Mouse (Mus musculus): ENCODE data around the gene Sema4a. TPM values are rescaled to one million over a fixed set of nuclear protein-coding genes. Genes with fewer than 3 reads are reported as not detected.
A peak's percentile ranks its signal among the peaks of the same experiment; 100 is the strongest.

Gene Sema4a
- polyA plus RNA-seq, 1 experiment from 2014 or later, result 21.5 TPM

GRCm38 (mm10) chr3:88407090-88407489, 53.9 kb downstream of the Sema4a start:
- no peak overlapping the region for H3K4me3 ChIP-seq (ENCODE audit: low read depth, low read length)
- H3K9me3 ChIP-seq (ENCODE audit: control insufficient read depth, low read length), result no peaks in the 10 kb centered on the region
- 0 out of 2 replicates have a peak, but pooled peaks cover 2% of the 10 kb centered on the region for H3K4me1 ChIP-seq (ENCODE audit: control insufficient read depth, insufficient read depth, low read length)
- no peak; the same call in 1 of the 2 replicates for ATAC-seq (ENCODE audit: low read depth)
- 1% methylated on average over 2 of the region's 2 CpGs for WGBS
- H3K27ac ChIP-seq (ENCODE audit: low read depth, low read length), result no peak overlapping the region
- no peak overlapping the region for H3K9ac ChIP-seq (replicated peaks; ENCODE audit: low read depth, low read length)
- H3K4me2 ChIP-seq (ENCODE audit: low read depth, low read length), result no peak overlapping the region
- peaks cover 4% of the 10 kb centered on the region; the same call in 1 of the 2 replicates for H3K36me3 ChIP-seq (ENCODE audit: control insufficient read depth, insufficient read depth, low read length)
- no peaks in the 10 kb centered on the region for H3K27me3 ChIP-seq (ENCODE audit: control insufficient read depth, insufficient read depth, low read length)

- no peak overlapping the region for H3K9ac ChIP-seq (replicated peaks; ENCODE audit: low read depth, low read length)
- WGBS, result 94% methylated on average over 10 of the region's 10 CpGs
These were observed 57.3 kb downstream of the Sema4a start for GRCm38 (mm10) chr3:88403522-88404230.

GRCm38 (mm10) chr3:88398666-88399065, 62.3 kb downstream of the Sema4a start:
- ATAC-seq (ENCODE audit: low read depth), result no peak
- no peaks in the 10 kb centered on the region; the same call in 1 of the 2 replicates for H3K36me3 ChIP-seq (ENCODE audit: control insufficient read depth, insufficient read depth, low read length)
- H3K27me3 ChIP-seq (ENCODE audit: control insufficient read depth, insufficient read depth, low read length), result no peaks in the 10 kb centered on the region
- H3K4me3 ChIP-seq (ENCODE audit: low read depth, low read length), result no peak overlapping the region
- no peaks in the 10 kb centered on the region for H3K9me3 ChIP-seq (ENCODE audit: control insufficient read depth, low read length)
- H3K4me1 ChIP-seq (ENCODE audit: control insufficient read depth, insufficient read depth, low read length), result no peaks in the 10 kb centered on the region
- H3K27ac ChIP-seq (ENCODE audit: low read depth, low read length), result no peak overlapping the region
- H3K4me2 ChIP-seq (ENCODE audit: low read depth, low read length), result no peak overlapping the region
- no peak overlapping the region for H3K9ac ChIP-seq (replicated peaks; ENCODE audit: low read depth, low read length)
- WGBS, result 65% methylated on average over 2 of the region's 2 CpGs

More at GRCm38 (mm10) chr3:88403522-88404230, 57.3 kb downstream of the Sema4a start:
- Histone ChIP-seq H3K27ac (ENCODE audit: low read depth, low read length) (no peak overlapping the region), H3K4me1 (ENCODE audit: control insufficient read depth, insufficient read depth, low read length) (no peaks in the 10 kb centered on the region), H3K36me3 (ENCODE audit: control insufficient read depth, insufficient read depth, low read length) (no peaks in the 10 kb centered on the region), H3K4me3 (ENCODE audit: low read depth, low read length) (no peak overlapping the region), H3K4me2 (ENCODE audit: low read depth, low read length) (no peak overlapping the region), H3K27me3 (ENCODE audit: control insufficient read depth, insufficient read depth, low read length) (no peaks in the 10 kb centered on the region), H3K9me3 (ENCODE audit: control insufficient read depth, low read length) (no peaks in the 10 kb centered on the region)
- ATAC-seq (ENCODE audit: low read depth), result no peak

GRCm38 (mm10) chr3:88395742-88396141, 65.2 kb downstream of the Sema4a start:
- no peak overlapping the region for H3K4me3 ChIP-seq (ENCODE audit: low read depth, low read length)
- H3K36me3 ChIP-seq (ENCODE audit: control insufficient read depth, insufficient read depth, low read length), result no peaks in the 10 kb centered on the region; the same call in 1 of the 2 replicates
- no peak for ATAC-seq (ENCODE audit: low read depth)
- H3K9ac ChIP-seq (replicated peaks; ENCODE audit: low read depth, low read length), result no peak overlapping the region
- H3K27me3 ChIP-seq (ENCODE audit: control insufficient read depth, insufficient read depth, low read length), result no peaks in the 10 kb centered on the region
- H3K27ac ChIP-seq (ENCODE audit: low read depth, low read length), result no peak overlapping the region
- no peak overlapping the region for H3K4me2 ChIP-seq (ENCODE audit: low read depth, low read length)
- H3K9me3 ChIP-seq (ENCODE audit: control insufficient read depth, low read length), result no peaks in the 10 kb centered on the region
- 96% methylated on average over 8 of the region's 8 CpGs for WGBS
- H3K4me1 ChIP-seq (ENCODE audit: control insufficient read depth, insufficient read depth, low read length), result no peaks in the 10 kb centered on the region

- Histone ChIP-seq H3K36me3 (ENCODE audit: control insufficient read depth, insufficient read depth, low read length) (no peaks in the 10 kb centered on the region; the same call in 1 of the 2 replicates), H3K4me2 (ENCODE audit: low read depth, low read length) (no peak overlapping the region), H3K9ac (replicated peaks; ENCODE audit: low read depth, low read length) (no peak overlapping the region), H3K27ac (ENCODE audit: low read depth, low read length) (no peak overlapping the region), H3K4me3 (ENCODE audit: low read depth, low read length) (no peak overlapping the region), H3K9me3 (ENCODE audit: control insufficient read depth, low read length) (no peaks in the 10 kb centered on the region), H3K4me1 (ENCODE audit: control insufficient read depth, insufficient read depth, low read length) (no peaks in the 10 kb centered on the region), H3K27me3 (ENCODE audit: control insufficient read depth, insufficient read depth, low read length) (no peaks in the 10 kb centered on the region)
- WGBS, result 96% methylated on average over 6 of the region's 6 CpGs
- ATAC-seq (ENCODE audit: low read depth), result 0 out of 2 replicates have a peak, but pooled peaks have one; percentile 34
These were observed 65.7 kb downstream of the Sema4a start for GRCm38 (mm10) chr3:88395288-88395687.

- Histone ChIP-seq H3K4me3 (ENCODE audit: low read depth, low read length) (no peak overlapping the region), H3K4me1 (ENCODE audit: control insufficient read depth, insufficient read depth, low read length) (no peaks in the 10 kb centered on the region), H3K27ac (ENCODE audit: low read depth, low read length) (no peak overlapping the region), H3K9ac (replicated peaks; ENCODE audit: low read depth, low read length) (no peak overlapping the region), H3K4me2 (ENCODE audit: low read depth, low read length) (no peak overlapping the region), H3K36me3 (ENCODE audit: control insufficient read depth, insufficient read depth, low read length) (no peaks in the 10 kb centered on the region; the same call in 1 of the 2 replicates), H3K27me3 (ENCODE audit: control insufficient read depth, insufficient read depth, low read length) (no peaks in the 10 kb centered on the region), H3K9me3 (ENCODE audit: control insufficient read depth, low read length) (no peaks in the 10 kb centered on the region)
- ATAC-seq (ENCODE audit: low read depth), result no peak
- WGBS, result 91% methylated on average over 9 of the region's 9 CpGs
These were observed 67.1 kb downstream of the Sema4a start for GRCm38 (mm10) chr3:88393776-88394375.

Small RNAs within 50 kb of the gene (microRNA-seq; reads per million reads assigned to microRNA genes)
- gene Mir7011, result not detected

Other genes starting within 250 kb of the Sema4a start
- gene Rhbg, start 206.5 kb downstream of the Sema4a start, polyA plus RNA-seq (2014; fragmentation: Nextera tagmentation; extraction: Ambion mirVana), result 0.51 and 0.85 TPM in 2 replicates
- 0.72 TPM in 1 of 2 replicates, not detected in the other for gene Gm38392, start 174.0 kb downstream of the Sema4a start, polyA plus RNA-seq (2014; fragmentation: Nextera tagmentation; extraction: Ambion mirVana)
- gene Tsacc, start 164.2 kb downstream of the Sema4a start, polyA plus RNA-seq (2014; fragmentation: Nextera tagmentation; extraction: Ambion mirVana), result 8.1 and 9.0 TPM in 2 replicates
- gene Cct3, start 164.1 kb downstream of the Sema4a start, polyA plus RNA-seq (2014; fragmentation: Nextera tagmentation; extraction: Ambion mirVana), result 427 and 462 TPM in 2 replicates
- gene Glmp, start 136.2 kb downstream of the Sema4a start, polyA plus RNA-seq (2014; fragmentation: Nextera tagmentation; extraction: Ambion mirVana), result 65.0 and 76.4 TPM in 2 replicates
- 0.90 and 0.99 TPM in 2 replicates for gene Tmem79, start 125.0 kb downstream of the Sema4a start, polyA plus RNA-seq (2014; fragmentation: Nextera tagmentation; extraction: Ambion mirVana)
- 47.6 and 49.0 TPM in 2 replicates for gene Smg5, start 124.9 kb downstream of the Sema4a start, polyA plus RNA-seq (2014; fragmentation: Nextera tagmentation; extraction: Ambion mirVana)
- 0.35 and 1.6 TPM in 2 replicates for gene Paqr6, start 96.6 kb downstream of the Sema4a start, polyA plus RNA-seq (2014; fragmentation: Nextera tagmentation; extraction: Ambion mirVana)
- gene Bglap3, start 88.4 kb downstream of the Sema4a start, polyA plus RNA-seq (2014; fragmentation: Nextera tagmentation; extraction: Ambion mirVana), result 0.28 TPM in 1 of 2 replicates, not detected in the other
- gene Bglap2, start 82.5 kb downstream of the Sema4a start, polyA plus RNA-seq (2014; fragmentation: Nextera tagmentation; extraction: Ambion mirVana), result not detected in 2 replicates
- gene Bglap, start 76.7 kb downstream of the Sema4a start, polyA plus RNA-seq (2014; fragmentation: Nextera tagmentation; extraction: Ambion mirVana), result not detected in 2 replicates
- 19.3 and 22.2 TPM in 2 replicates for gene Pmf1, start 50.9 kb downstream of the Sema4a start, polyA plus RNA-seq (2014; fragmentation: Nextera tagmentation; extraction: Ambion mirVana)
- 40.8 and 42.5 TPM in 2 replicates for gene Slc25a44, start 36.0 kb downstream of the Sema4a start, polyA plus RNA-seq (2014; fragmentation: Nextera tagmentation; extraction: Ambion mirVana)
- gene Lmna, start 48.8 kb upstream of the Sema4a start, polyA plus RNA-seq (2014; fragmentation: Nextera tagmentation; extraction: Ambion mirVana), result 41.0 and 41.4 TPM in 2 replicates
- gene Mex3a, start 71.2 kb upstream of the Sema4a start, polyA plus RNA-seq (2014; fragmentation: Nextera tagmentation; extraction: Ambion mirVana), result 34.0 and 35.3 TPM in 2 replicates
- gene Rab25, start 87.1 kb upstream of the Sema4a start, polyA plus RNA-seq (2014; fragmentation: Nextera tagmentation; extraction: Ambion mirVana), result not detected in 2 replicates
- gene Lamtor2, start 91.9 kb upstream of the Sema4a start, polyA plus RNA-seq (2014; fragmentation: Nextera tagmentation; extraction: Ambion mirVana), result 97.0 and 106 TPM in 2 replicates
- 43.5 and 44.1 TPM in 2 replicates for gene Ubqln4, start 92.6 kb upstream of the Sema4a start, polyA plus RNA-seq (2014; fragmentation: Nextera tagmentation; extraction: Ambion mirVana)
- 127 and 143 TPM in 2 replicates for gene Ssr2, start 114.7 kb upstream of the Sema4a start, polyA plus RNA-seq (2014; fragmentation: Nextera tagmentation; extraction: Ambion mirVana)
- 137 and 145 TPM in 2 replicates for gene Arhgef2, start 144.8 kb upstream of the Sema4a start, polyA plus RNA-seq (2014; fragmentation: Nextera tagmentation; extraction: Ambion mirVana)
- gene Rxfp4, start 192.0 kb upstream of the Sema4a start, polyA plus RNA-seq (2014; fragmentation: Nextera tagmentation; extraction: Ambion mirVana), result not detected in 2 replicates
- gene Khdc4, start 224.6 kb upstream of the Sema4a start, polyA plus RNA-seq (2014; fragmentation: Nextera tagmentation; extraction: Ambion mirVana), result 86.4 and 97.4 TPM in 2 replicates

Measured in neural tube, embryonic 14.5 days (tissue).